Comparison of ENCODE assay signal across 8 mouse cellular contexts in genomic region chr13:64016048-64016447, GRCm38 (mm10).
"Had no signal": no experiment of that assay in that cellular context is flagged by ENCODE, and none has a peak within 500 bp of the region (broad histone marks: within the 10 kb centered on the region; RNA-seq: fewer than 3 reads in every experiment).

No protein-coding gene starts in this region.

- DNase-seq: kidney, postnatal 14 days; left cerebral cortex, postnatal 4 days; lung, adult 18-20 months; right cerebral cortex, postnatal 14 days; thymus, postnatal 36 days had no signal

- H3K9me3 ChIP-seq: limb, embryonic 13.5 days; midbrain, embryonic 12.5 days had no signal

- H3K9ac ChIP-seq: limb, embryonic 13.5 days; liver, embryonic 14.5 days; midbrain, embryonic 12.5 days had no signal

- H3K4me3 ChIP-seq: limb, embryonic 13.5 days; midbrain, embryonic 12.5 days had no signal

- H3K4me2 ChIP-seq: limb, embryonic 13.5 days; midbrain, embryonic 12.5 days had no signal

- H3K27me3 ChIP-seq: limb, embryonic 13.5 days; midbrain, embryonic 12.5 days had no signal

- H3K36me3 ChIP-seq: limb, embryonic 13.5 days; midbrain, embryonic 12.5 days had no signal

- H3K27ac ChIP-seq: limb, embryonic 13.5 days; liver, embryonic 14.5 days; midbrain, embryonic 12.5 days had no signal
